Comparison of ENCODE assay signal across 8 mouse cellular contexts in genomic region chr11:60046058-60046735, GRCm38 (mm10). TPM values are rescaled to one million over a fixed set of nuclear protein-coding genes. Genes with fewer than 3 reads are reported as not detected.
A peak's percentile ranks its signal among the peaks of the same experiment; 100 is the strongest.
DNase-seq lines count a peak whose midpoint lies in the region; ATAC-seq lines count a peak whose summit lies in the region.

Pemt (minus strand) TSS chr11:60046489.

- no peaks in the 10 kb centered on the region for H3K9me3 ChIP-seq in heart, embryonic 13.5 days
- no peaks in the 10 kb centered on the region for H3K9me3 ChIP-seq in liver, embryonic 12.5 days (replicated peaks)
- no peaks in the 10 kb centered on the region for H3K9me3 ChIP-seq in stomach, embryonic 15.5 days

- ATAC-seq in heart, embryonic 13.5 days (ENCODE audit: extremely low read depth, insufficient number of reproducible peaks, low FRiP score, low TSS enrichment), result peak; percentile 95
- ATAC-seq in liver, embryonic 12.5 days, result peak; percentile 96
- ATAC-seq in stomach, embryonic 15.5 days (ENCODE audit: insufficient read depth, low FRiP score, low read depth), result peak; percentile 97

- peak within 1 kb of the TSS; percentile 74 for H3K4me3 ChIP-seq in brown adipose tissue, adult 24 weeks (ENCODE audit: insufficient read depth, low read depth, low read length)
- peak within 1 kb of the TSS; percentile 68 for H3K4me3 ChIP-seq in heart, embryonic 13.5 days
- peak within 1 kb of the TSS; percentile 60 for H3K4me3 ChIP-seq in liver, embryonic 12.5 days
- H3K4me3 ChIP-seq in stomach, embryonic 15.5 days (replicated peaks), result peak within 1 kb of the TSS; percentile 70

- 0% methylated on average over 44 of the region's 44 CpGs for WGBS in heart, embryonic 13.5 days
- under 1% methylated on average over 44 of the region's 44 CpGs for WGBS in liver, embryonic 12.5 days (ENCODE audit: insufficient replicate concordance)
- under 1% methylated on average over 44 of the region's 44 CpGs for WGBS in stomach, embryonic 15.5 days

- H3K36me3 ChIP-seq in heart, embryonic 13.5 days, result no peaks in the 10 kb centered on the region
- H3K36me3 ChIP-seq in liver, embryonic 12.5 days, result no peaks in the 10 kb centered on the region
- H3K36me3 ChIP-seq in stomach, embryonic 15.5 days, result no peaks in the 10 kb centered on the region

- peak within 1 kb of the TSS; percentile 81 for H3K9ac ChIP-seq in heart, embryonic 13.5 days
- H3K9ac ChIP-seq in liver, embryonic 12.5 days, result peak within 1 kb of the TSS; percentile 64
- H3K9ac ChIP-seq in stomach, embryonic 15.5 days, result peak within 1 kb of the TSS; percentile 63; the same call in 1 of the 2 replicates

- DNase-seq in CD4-positive, CD25-positive, alpha-beta regulatory T cell, adult 2 months (ENCODE audit: low read depth, low spot score), result peak; percentile 97
- DNase-seq in fat pad, adult 2 months (ENCODE audit: extremely low read depth, low read depth, low spot score), result peak; percentile 76
- DNase-seq in kidney, postnatal 10 days, result peak; percentile 96
- DNase-seq in natural killer cell, adult 2 months (ENCODE audit: low spot score in 2 of 2), result peak; percentile 86 to 90

- peaks cover 6% of the 10 kb centered on the region; the same call in 1 of the 2 replicates for H3K4me1 ChIP-seq in brown adipose tissue, adult 24 weeks (ENCODE audit: control insufficient read depth, insufficient read depth, insufficient read length, low read length)
- peaks cover 12% of the 10 kb centered on the region for H3K4me1 ChIP-seq in heart, embryonic 13.5 days
- H3K4me1 ChIP-seq in liver, embryonic 12.5 days, result peaks cover 22% of the 10 kb centered on the region
- H3K4me1 ChIP-seq in stomach, embryonic 15.5 days, result no peaks in the 10 kb centered on the region

- peak within 1 kb of the TSS; percentile 78 for H3K4me2 ChIP-seq in heart, embryonic 13.5 days
- H3K4me2 ChIP-seq in liver, embryonic 12.5 days, result peak within 1 kb of the TSS; percentile 72
- peak within 1 kb of the TSS; percentile 78 for H3K4me2 ChIP-seq in stomach, embryonic 15.5 days

- 0 out of 2 replicates have a peak, but pooled peaks cover 3% of the 10 kb centered on the region for H3K27me3 ChIP-seq in heart, embryonic 13.5 days (replicated peaks)
- 0 out of 2 replicates have a peak, but pooled peaks cover 8% of the 10 kb centered on the region for H3K27me3 ChIP-seq in liver, embryonic 12.5 days (replicated peaks)
- 0 out of 2 replicates have a peak, but pooled peaks cover 1% of the 10 kb centered on the region for H3K27me3 ChIP-seq in stomach, embryonic 15.5 days (replicated peaks)

- peak within 1 kb of the TSS; percentile 78 for H3K27ac ChIP-seq in brown adipose tissue, adult 24 weeks (replicated peaks; ENCODE audit: low read depth, low read length)
- H3K27ac ChIP-seq in heart, embryonic 13.5 days (replicated peaks), result peak within 1 kb of the TSS; percentile 92
- H3K27ac ChIP-seq in liver, embryonic 12.5 days, result peak within 1 kb of the TSS; percentile 81
- peak within 1 kb of the TSS; percentile 97 for H3K27ac ChIP-seq in stomach, embryonic 15.5 days

RNA-seq across cellular contexts. Expression of gene Pemt, which starts in this region (rescaled TPM):
- polyA plus RNA-seq in brown adipose tissue, adult 24 weeks (2012; ENCODE audit: insufficient read depth, insufficient read length, missing spikeins), result 8.5 and 29.6 TPM in 2 replicates
- 12.8 and 13.7 TPM in 2 replicates for polyA plus RNA-seq in heart, embryonic 13.5 days (2015; fragmentation: Nextera tagmentation; extraction: Ambion mirVana)
- polyA plus RNA-seq in liver, embryonic 12.5 days (2016; fragmentation: Nextera tagmentation; extraction: Ambion mirVana), result 7.3 and 8.1 TPM in 2 replicates
- 8.8 and 9.2 TPM in 2 replicates for polyA plus RNA-seq in stomach, embryonic 15.5 days (2015; fragmentation: Nextera tagmentation; extraction: Ambion mirVana)

Comparison
In these comparisons a context has a peak if more than half of its experiments do, and no peak if none do; other contexts are left out.
1. Peak in every context shown above with its lines: DNase-seq, ATAC-seq, H3K4me3 ChIP-seq and H3K27ac ChIP-seq.